Mouse (Mus musculus) neural tube, embryonic 15.5 days (tissue): ENCODE results near the gene Il13ra1. TPM values are rescaled to one million over a fixed set of nuclear protein-coding genes. Genes with fewer than 3 reads are reported as not detected.
A peak's percentile ranks its signal among the peaks of the same experiment; 100 is the strongest.

Source experiments
- ATAC-seq: fragments of 200-750 bp; cut with Nextera tagmentation; 2 replicates; pipeline ENCODE4 v1.8.0; 2017; ENCODE audit warnings: mild to moderate bottlenecking, moderate TSS enrichment, moderate library complexity; ENCODE audit not compliant: low FRiP score
- H3K27ac ChIP-seq: fragments of 300-500 bp; sonication (generic); replicated peaks from 2 replicates; pipeline ENCODE4 v1.5.1; 2015; ENCODE audit warnings: mild to moderate bottlenecking, inconsistent platforms
- H3K27me3 ChIP-seq: fragments of 300-500 bp; sonication (generic); replicated peaks from 2 replicates; pipeline ENCODE4 v1.6.1; 2015; ENCODE audit warnings: inconsistent platforms
- H3K36me3 ChIP-seq: fragments of 300-500 bp; sonication (generic); 2 replicates; pipeline ENCODE4 v1.6.1; 2015; ENCODE audit warnings: inconsistent platforms
- H3K4me1 ChIP-seq: fragments of 300-500 bp; sonication (generic); 2 replicates; pipeline ENCODE4 v1.6.1; 2015; ENCODE audit warnings: inconsistent platforms
- H3K4me2 ChIP-seq: fragments of 300-500 bp; sonication (generic); 2 replicates; pipeline ENCODE4 v1.6.1; 2015; ENCODE audit warnings: inconsistent platforms, mild to moderate bottlenecking, moderate library complexity
- H3K4me3 ChIP-seq: fragments of 300-500 bp; sonication (generic); replicated peaks from 2 replicates; pipeline ENCODE4 v1.5.1; 2015; ENCODE audit warnings: mild to moderate bottlenecking, inconsistent platforms
- H3K9ac ChIP-seq: fragments of 300-500 bp; sonication (generic); replicated peaks from 2 replicates; pipeline ENCODE4 v1.6.1; 2015; ENCODE audit warnings: mild to moderate bottlenecking, inconsistent platforms
- H3K9me3 ChIP-seq: fragments of 300-500 bp; sonication (generic); replicated peaks from 2 replicates; pipeline ENCODE4 v1.6.1; 2016; ENCODE audit warnings: inconsistent platforms
- WGBS: fragments of 180-500 bp; shearing (Covaris S2); methylation state at CpG from one replicate; pipeline ENCODE4 v1.1.7; 2015; ENCODE audit warnings: mixed read lengths; 5-methylcytosine and 5-hydroxymethylcytosine counted together
- polyA plus RNA-seq: library from polyadenylated mRNA; unstranded; fragments of >200 nt; fragmentation: Nextera tagmentation; extraction: Ambion mirVana; gene quantifications from 2 replicates; pipeline ENCODE4 v1.2.1, GENCODE M21; 2015

Gene Il13ra1
- 5.0 and 9.0 TPM in 2 replicates for polyA plus RNA-seq

GRCm38 (mm10) chrX:36111622-36112421 lies at the start of gene Il13ra1:
TSS of gene Il13ra1 (plus strand) at chrX:36112110.
- no peaks in the 10 kb centered on the region for H3K36me3 ChIP-seq
- peak within 1 kb of the TSS; percentile 79 for H3K4me2 ChIP-seq
- WGBS: 28% methylated on average over 51 of the region's 51 CpGs
- ATAC-seq: peak; percentile 87
- no peaks in the 10 kb centered on the region for H3K4me1 ChIP-seq
- H3K9me3 ChIP-seq: no peaks in the 10 kb centered on the region
- no peaks in the 10 kb centered on the region for H3K27me3 ChIP-seq
- peak within 1 kb of the TSS; percentile 50 for H3K4me3 ChIP-seq
- no peak within 1 kb of the TSS for H3K27ac ChIP-seq
- peak within 1 kb of the TSS; percentile 44 for H3K9ac ChIP-seq

GRCm38 (mm10) chrX:36073997-36074396 lies 37.9 kb upstream of the Il13ra1 start:
- H3K27me3 ChIP-seq: no peaks in the 10 kb centered on the region
- 70% methylated on average over 2 of the region's 2 CpGs for WGBS
- H3K27ac ChIP-seq: no peak overlapping the region
- H3K36me3 ChIP-seq: no peaks in the 10 kb centered on the region
- H3K4me3 ChIP-seq: no peak overlapping the region
- ATAC-seq: no peak
- no peaks in the 10 kb centered on the region for H3K9me3 ChIP-seq
- no peaks in the 10 kb centered on the region for H3K4me1 ChIP-seq
- H3K4me2 ChIP-seq: no peak overlapping the region
- no peak overlapping the region for H3K9ac ChIP-seq

GRCm38 (mm10) chrX:36077164-36077563 lies 34.7 kb upstream of the Il13ra1 start:
- H3K27ac ChIP-seq: no peak overlapping the region
- no peak overlapping the region for H3K4me3 ChIP-seq
- H3K27me3 ChIP-seq: no peaks in the 10 kb centered on the region
- no peak for ATAC-seq
- H3K4me2 ChIP-seq: no peak overlapping the region
- no peak overlapping the region for H3K9ac ChIP-seq
- H3K9me3 ChIP-seq: no peaks in the 10 kb centered on the region
- no peaks in the 10 kb centered on the region for H3K4me1 ChIP-seq
- no peaks in the 10 kb centered on the region for H3K36me3 ChIP-seq
- 75% methylated on average over 4 of the region's 4 CpGs for WGBS

- Histone ChIP-seq H3K4me1 (no peaks in the 10 kb centered on the region), H3K36me3 (no peaks in the 10 kb centered on the region), H3K9me3 (no peaks in the 10 kb centered on the region), H3K27me3 (no peaks in the 10 kb centered on the region), H3K4me3 (no peak overlapping the region), H3K4me2 (no peak overlapping the region), H3K9ac (no peak overlapping the region), H3K27ac (no peak overlapping the region)
- no peak for ATAC-seq
- 82% methylated on average over 1 of the region's 1 CpGs for WGBS
Measured at GRCm38 (mm10) chrX:36082917-36083316, 29.0 kb upstream of the Il13ra1 start.

- no peaks in the 10 kb centered on the region for H3K9me3 ChIP-seq
- H3K36me3 ChIP-seq: no peaks in the 10 kb centered on the region
- ATAC-seq: no peak
- no peak overlapping the region for H3K4me3 ChIP-seq
- 85% methylated on average over 6 of the region's 6 CpGs for WGBS
- H3K4me2 ChIP-seq: no peak overlapping the region
- H3K27me3 ChIP-seq: no peaks in the 10 kb centered on the region
- H3K4me1 ChIP-seq: no peaks in the 10 kb centered on the region
- H3K9ac ChIP-seq: no peak overlapping the region
- H3K27ac ChIP-seq: no peak overlapping the region
Measured at GRCm38 (mm10) chrX:36088464-36089256, 23.2 kb upstream of the Il13ra1 start.

GRCm38 (mm10) chrX:36100883-36101282 lies 11.0 kb upstream of the Il13ra1 start:
- Histone ChIP-seq H3K27me3 (no peaks in the 10 kb centered on the region), H3K9ac (no peak overlapping the region), H3K27ac (no peak overlapping the region), H3K36me3 (no peaks in the 10 kb centered on the region), H3K4me3 (no peak overlapping the region), H3K4me2 (no peak overlapping the region), H3K9me3 (no peaks in the 10 kb centered on the region), H3K4me1 (no peaks in the 10 kb centered on the region)
- WGBS: 89% methylated on average over 1 of the region's 1 CpGs
- no peak for ATAC-seq

GRCm38 (mm10) chrX:36101318-36101717 lies 10.6 kb upstream of the Il13ra1 start:
- no peaks in the 10 kb centered on the region for H3K4me1 ChIP-seq
- no peaks in the 10 kb centered on the region for H3K36me3 ChIP-seq
- H3K4me3 ChIP-seq: no peak overlapping the region
- no peak overlapping the region for H3K4me2 ChIP-seq
- no peaks in the 10 kb centered on the region for H3K9me3 ChIP-seq
- no peak overlapping the region for H3K9ac ChIP-seq
- WGBS: 81% methylated on average over 3 of the region's 3 CpGs
- no peak overlapping the region for H3K27ac ChIP-seq
- ATAC-seq: no peak
- no peaks in the 10 kb centered on the region for H3K27me3 ChIP-seq

GRCm38 (mm10) chrX:36108601-36109000 lies 3.3 kb upstream of the Il13ra1 start:
- ATAC-seq: no peak
- Histone ChIP-seq H3K9me3 (no peaks in the 10 kb centered on the region), H3K27me3 (no peaks in the 10 kb centered on the region), H3K4me3 (no peak overlapping the region), H3K36me3 (no peaks in the 10 kb centered on the region), H3K4me2 (no peak overlapping the region), H3K9ac (no peak overlapping the region), H3K27ac (no peak overlapping the region), H3K4me1 (no peaks in the 10 kb centered on the region)
- WGBS: 43% methylated on average over 3 of the region's 3 CpGs

- peak overlapping the region; percentile 50 for H3K4me3 ChIP-seq
- H3K36me3 ChIP-seq: no peaks in the 10 kb centered on the region
- no peaks in the 10 kb centered on the region for H3K27me3 ChIP-seq
- H3K4me2 ChIP-seq: peak overlapping the region; percentile 79
- ATAC-seq: no peak; the same call in 1 of the 2 replicates
- WGBS: 22% methylated on average over 9 of the region's 9 CpGs
- peak overlapping the region; percentile 44 for H3K9ac ChIP-seq
- H3K27ac ChIP-seq: no peak overlapping the region
- no peaks in the 10 kb centered on the region for H3K4me1 ChIP-seq
- no peaks in the 10 kb centered on the region for H3K9me3 ChIP-seq
Measured at GRCm38 (mm10) chrX:36112422-36112750, 476 bp downstream of the Il13ra1 start.

- 89% methylated on average over 4 of the region's 4 CpGs for WGBS
- ATAC-seq: no peak
Measured at GRCm38 (mm10) chrX:36115171-36115570, 3.3 kb downstream of the Il13ra1 start.

GRCm38 (mm10) chrX:36129037-36129770 lies 17.3 kb downstream of the Il13ra1 start:
- Histone ChIP-seq H3K27me3 (no peaks in the 10 kb centered on the region), H3K4me2 (no peak overlapping the region), H3K9me3 (no peaks in the 10 kb centered on the region), H3K27ac (no peak overlapping the region), H3K9ac (no peak overlapping the region), H3K4me1 (no peaks in the 10 kb centered on the region), H3K36me3 (no peaks in the 10 kb centered on the region), H3K4me3 (no peak overlapping the region)
- ATAC-seq: no peak
- WGBS: 83% methylated on average over 10 of the region's 11 CpGs

More at GRCm38 (mm10) chrX:36115171-36115570, 3.3 kb downstream of the Il13ra1 start:
- H3K36me3 ChIP-seq: no peaks in the 10 kb centered on the region
- H3K4me3 ChIP-seq: no peak overlapping the region
- H3K9me3 ChIP-seq: no peaks in the 10 kb centered on the region
- H3K4me1 ChIP-seq: no peaks in the 10 kb centered on the region
- H3K27ac ChIP-seq: no peak overlapping the region
- no peak overlapping the region for H3K9ac ChIP-seq
- H3K4me2 ChIP-seq: no peak overlapping the region
- H3K27me3 ChIP-seq: no peaks in the 10 kb centered on the region
